Mouse (Mus musculus) effector memory CD4-positive, alpha-beta T cell, adult 5 months (primary cell): ENCODE measurements around the gene Npm3. TPM values are rescaled to one million over a fixed set of nuclear protein-coding genes. Genes with fewer than 3 reads are reported as not detected.

Source experiments
- polyA plus RNA-seq: library from polyadenylated mRNA; unstranded; fragments of 100-300 nt; shearing (Covaris generic); gene quantifications from one replicate; pipeline ENCODE4 v1.2.1, GENCODE M21; 2017

Gene Npm3
- polyA plus RNA-seq: 28.7 TPM

GRCm38 (mm10) chr19:45749243-45750043 is at the start of gene Npm3:
TSS of gene Npm3 (minus strand) at chr19:45749591.

GRCm38 (mm10) chr19:45783181-45783932 is 34.0 kb upstream of the Npm3 start, which contains the start of gene Mgea5:
TSS of gene Mgea5 (minus strand) at chr19:45783837.

GRCm38 (mm10) chr19:45742218-45742983 is 7.0 kb downstream of the Npm3 start, which contains the start of gene Fgf8:
TSS of gene Fgf8 (minus strand) at chr19:45742915.

Other genes starting within 250 kb of the Npm3 start
- 5.3 TPM for gene Poll, start 189.1 kb downstream of the Npm3 start, polyA plus RNA-seq
- gene Gm17018, start 189.0 kb downstream of the Npm3 start, polyA plus RNA-seq: 18.0 TPM
- gene Fbxw4, start 89.3 kb downstream of the Npm3 start, polyA plus RNA-seq: 18.2 TPM
- gene Fgf8, start 6.7 kb downstream of the Npm3 start, polyA plus RNA-seq: not detected
- 306 TPM for gene Mgea5, start 34.2 kb upstream of the Npm3 start, polyA plus RNA-seq
- 3.5 TPM for gene Kcnip2, start 66.5 kb upstream of the Npm3 start, polyA plus RNA-seq
- gene Armh3, start 248.9 kb upstream of the Npm3 start, polyA plus RNA-seq: 10.6 TPM